Mouse (Mus musculus): ENCODE results near the gene Neu4.

- TF ChIP-seq POLR2A (IDR thresholded peaks at IDR 0.05; ENCODE audit: insufficient read depth, low read length) (no peak), CTCF (IDR thresholded peaks at IDR 0.05; ENCODE audit: low read depth, low read length) (no peak)
These were observed 26.3 kb downstream of the Neu4 start for GRCm38 (mm10) chr1:94046544-94046943.

Measured in ES-Bruce4 (cell line).